Mouse (Mus musculus) testis, adult 2 months (tissue): ENCODE measurements at regions not wholly inside any gene's neighbourhood (a gene's known extent, or its start where the extent isn't known, plus 50 kb on each side); places are given as distances from the start of the nearest gene placed in this dataset.

ENCODE experiments used
- CTCF ChIP-seq: fragments of 200-500 bp; IDR thresholded peaks from 2 replicates; pipeline ENCODE4 v1.5.1; 2012; ENCODE audit warnings: low read depth, mild to moderate bottlenecking, inconsistent platforms, low read length, moderate library complexity; ENCODE audit not compliant: control insufficient read depth, insufficient read depth, insufficient replicate concordance
- POLR2A ChIP-seq: fragments of 200-500 bp; IDR thresholded peaks from 2 replicates; pipeline ENCODE4 v1.6.1; 2012; ENCODE audit warnings: low read depth, mild to moderate bottlenecking, inconsistent platforms, low read length, moderate library complexity; ENCODE audit not compliant: control insufficient read depth

- no peak for TF ChIP-seq CTCF
- no peak for TF ChIP-seq POLR2A
These were observed 111.1 kb downstream of the Nufip1 start for GRCm38 (mm10) chr14:76221617-76222319.
